Mouse (Mus musculus) liver, postnatal 0 days (tissue): ENCODE data around the gene Myo1d. TPM values are rescaled to one million over a fixed set of nuclear protein-coding genes. Genes with fewer than 3 reads are reported as not detected.

Source experiments
- ATAC-seq: fragments of 200-750 bp; cut with Nextera tagmentation; 2 replicates; pipeline ENCODE4 v1.8.0; 2017; ENCODE audit warnings: mild to moderate bottlenecking, moderate library complexity
- DNase-seq: peaks from one replicate; pipeline ENCODE4 v3.0.0-alpha.2; 2016
- H3K27ac ChIP-seq: fragments of 300-500 bp; sonication (generic); 2 replicates; pipeline ENCODE4 v1.5.1; 2014; ENCODE audit warnings: antibody characterized with exemption, moderate library complexity, mild to moderate bottlenecking, low read depth
- H3K27me3 ChIP-seq: fragments of 300-500 bp; sonication (generic); 2 replicates; pipeline ENCODE4 v1.6.1; 2014; ENCODE audit warnings: low read length, control low read depth, mixed read lengths; ENCODE audit not compliant: insufficient read depth
- H3K36me3 ChIP-seq: fragments of 300-500 bp; sonication (generic); replicated peaks from 2 replicates; pipeline ENCODE4 v1.6.1; 2014; ENCODE audit warnings: mild to moderate bottlenecking, control low read depth, low read length, moderate library complexity, mixed read lengths; ENCODE audit not compliant: insufficient read depth
- H3K4me1 ChIP-seq: fragments of 300-500 bp; sonication (generic); 2 replicates; pipeline ENCODE4 v1.6.1; 2014; ENCODE audit warnings: antibody characterized with exemption, mild to moderate bottlenecking, control low read depth; ENCODE audit not compliant: insufficient read depth
- H3K4me2 ChIP-seq: fragments of 300-500 bp; sonication (generic); 2 replicates; pipeline ENCODE4 v1.6.1; 2014; ENCODE audit warnings: low read depth, mild to moderate bottlenecking, low read length, moderate library complexity, mixed read lengths
- H3K4me3 ChIP-seq: fragments of 300-500 bp; sonication (generic); 2 replicates; pipeline ENCODE4 v1.5.1; 2014; ENCODE audit warnings: low read depth, low read length
- H3K9ac ChIP-seq: fragments of 300-500 bp; sonication (generic); replicated peaks from 2 replicates; pipeline ENCODE4 v1.6.1; 2014; ENCODE audit warnings: mild to moderate bottlenecking, moderate library complexity
- H3K9me3 ChIP-seq: fragments of 300-500 bp; sonication (generic); 2 replicates; pipeline ENCODE4 v1.6.1; 2016; ENCODE audit warnings: mild to moderate bottlenecking, control low read depth, low read length, mixed read lengths
- CTCF ChIP-seq: sonication (generic); IDR thresholded peaks from 2 replicates; pipeline ENCODE4 v1.5.1; 2016; ENCODE audit warnings: antibody characterized with exemption, low read depth
- EP300 ChIP-seq: IDR thresholded peaks from 2 replicates; pipeline ENCODE4 v1.6.1; 2016; ENCODE audit warnings: antibody characterized with exemption, low read depth, mild to moderate bottlenecking
- WGBS: fragments of 180-500 bp; shearing (Covaris S2); extraction: QIAGEN DNeasy Blood & Tissue Kit; methylation state at CpG from one replicate; pipeline ENCODE4 v1.1.7; 2014; ENCODE audit not compliant: insufficient replicate concordance; 5-methylcytosine and 5-hydroxymethylcytosine counted together
- polyA plus RNA-seq: library from polyadenylated mRNA; unstranded; fragments of >200 nt; fragmentation: Nextera tagmentation; extraction: Ambion mirVana; gene quantifications from 2 replicates; pipeline ENCODE4 v1.2.1, GENCODE M21; 2015

Myo1d gene
- polyA plus RNA-seq, 1 experiment from 2014 or later = 4.6 TPM

GRCm38 (mm10) chr11:80478694-80479412 lies 301.0 kb downstream of the Myo1d start:
- no peaks in the 10 kb centered on the region for H3K9me3 ChIP-seq
- peaks cover 2% of the 10 kb centered on the region; the same call in 1 of the 2 replicates for H3K36me3 ChIP-seq
- no peak for TF ChIP-seq EP300
- TF ChIP-seq CTCF = no peak
- H3K9ac ChIP-seq = no peak overlapping the region
- H3K27me3 ChIP-seq = peaks cover 15% of the 10 kb centered on the region; the same call in 1 of the 2 replicates
- no peak overlapping the region for H3K4me3 ChIP-seq
- DNase-seq (no peak), ATAC-seq (no peak)
- peaks cover 18% of the 10 kb centered on the region for H3K4me1 ChIP-seq
- H3K4me2 ChIP-seq = peak overlapping the region; percentile 98; the same call in 1 of the 2 replicates
- 81% methylated on average over 14 of the region's 14 CpGs for WGBS
- H3K27ac ChIP-seq = no peak overlapping the region

GRCm38 (mm10) chr11:80477341-80478199 lies 302.3 kb downstream of the Myo1d start:
- WGBS = 21% methylated on average over 55 of the region's 55 CpGs
- H3K27ac ChIP-seq = peak overlapping the region; percentile 23; the same call in 1 of the 2 replicates
- H3K9ac ChIP-seq = peak overlapping the region; percentile 68
- DNase-seq (no peak), ATAC-seq (peak; percentile 3; the same call in 1 of the 2 replicates)
- H3K4me1 ChIP-seq = peaks cover 18% of the 10 kb centered on the region
- no peaks in the 10 kb centered on the region for H3K9me3 ChIP-seq
- TF ChIP-seq CTCF = 0 out of 2 replicates have a peak, but pooled peaks have one; percentile 13
- TF ChIP-seq EP300 = no peak
- H3K27me3 ChIP-seq = peaks cover 15% of the 10 kb centered on the region; the same call in 1 of the 2 replicates
- peak overlapping the region; percentile 98 for H3K4me2 ChIP-seq
- H3K4me3 ChIP-seq = peak overlapping the region; percentile 74
- peaks cover 10% of the 10 kb centered on the region for H3K36me3 ChIP-seq

- peaks cover 16% of the 10 kb centered on the region for H3K36me3 ChIP-seq
- peaks cover 18% of the 10 kb centered on the region for H3K4me1 ChIP-seq
- H3K9me3 ChIP-seq = no peaks in the 10 kb centered on the region
- TF ChIP-seq CTCF (peak; percentile 53), EP300 (no peak)
- H3K27ac ChIP-seq = peak within 1 kb of the TSS; percentile 23; the same call in 1 of the 2 replicates
- H3K27me3 ChIP-seq = peaks cover 15% of the 10 kb centered on the region; the same call in 1 of the 2 replicates
- H3K9ac ChIP-seq = peak within 1 kb of the TSS; percentile 68
- 2% methylated on average over 60 of the region's 116 CpGs for WGBS
- peak within 1 kb of the TSS; percentile 74 for H3K4me3 ChIP-seq
- peak within 1 kb of the TSS; percentile 98 for H3K4me2 ChIP-seq
- peak; percentile 93 for DNase-seq
- ATAC-seq = peak; percentile 92
Observed at GRCm38 (mm10) chr11:80476222-80477189, 303.3 kb downstream of the Myo1d start, which contains the start of gene Cdk5r1. TSS of gene Cdk5r1 (plus strand) at chr11:80477023.

GRCm38 (mm10) chr11:80475544-80475943 lies 304.3 kb downstream of the Myo1d start:
- TF ChIP-seq CTCF = no peak
- TF ChIP-seq EP300 = no peak
- Histone ChIP-seq H3K9me3 (no peaks in the 10 kb centered on the region), H3K4me2 (no peak overlapping the region), H3K4me3 (no peak overlapping the region), H3K4me1 (peaks cover 18% of the 10 kb centered on the region), H3K27ac (no peak overlapping the region), H3K27me3 (peaks cover 15% of the 10 kb centered on the region; the same call in 1 of the 2 replicates), H3K36me3 (peaks cover 22% of the 10 kb centered on the region), H3K9ac (no peak overlapping the region)
- 84% methylated on average over 9 of the region's 9 CpGs for WGBS
- ATAC-seq = no peak
- no peak for DNase-seq

GRCm38 (mm10) chr11:80474846-80475245 lies 305.0 kb downstream of the Myo1d start:
- Histone ChIP-seq H3K36me3 (peaks cover 29% of the 10 kb centered on the region), H3K27ac (no peak overlapping the region), H3K4me1 (peaks cover 18% of the 10 kb centered on the region), H3K9ac (no peak overlapping the region), H3K4me2 (no peak overlapping the region), H3K9me3 (no peaks in the 10 kb centered on the region), H3K4me3 (no peak overlapping the region), H3K27me3 (peaks cover 15% of the 10 kb centered on the region; the same call in 1 of the 2 replicates)
- no peak for TF ChIP-seq CTCF
- no peak for TF ChIP-seq EP300
- WGBS = 92% methylated on average over 11 of the region's 11 CpGs
- no peak for ATAC-seq
- DNase-seq = no peak
